Mouse (Mus musculus) heart, embryonic 12.5 days (tissue): ENCODE measurements around the gene Kcnj8. TPM values are rescaled to one million over a fixed set of nuclear protein-coding genes. Genes with fewer than 3 reads are reported as not detected.

Experiments
- ATAC-seq: fragments of 200-750 bp; cut with Nextera tagmentation; 2 replicates; pipeline ENCODE4 v1.8.0; 2017; ENCODE audit warnings: moderate TSS enrichment, moderate library complexity; ENCODE audit not compliant: insufficient number of reproducible peaks, low FRiP score
- H3K27ac ChIP-seq: fragments of 300-500 bp; sonication (generic); 2 replicates; pipeline ENCODE4 v1.5.1; 2016; ENCODE audit warnings: mild to moderate bottlenecking, moderate library complexity; ENCODE audit not compliant: poor library complexity, severe bottlenecking
- H3K27me3 ChIP-seq: fragments of 300-500 bp; sonication (generic); replicated peaks from 2 replicates; pipeline ENCODE4 v1.6.1; 2016; ENCODE audit warnings: mild to moderate bottlenecking, moderate library complexity
- H3K36me3 ChIP-seq: fragments of 300-500 bp; sonication (generic); 2 replicates; pipeline ENCODE4 v1.6.1; 2016; ENCODE audit warnings: mild to moderate bottlenecking, moderate library complexity
- H3K4me1 ChIP-seq: fragments of 300-500 bp; sonication (generic); replicated peaks from 2 replicates; pipeline ENCODE4 v1.6.1; 2016; ENCODE audit warnings: mild to moderate bottlenecking
- H3K4me2 ChIP-seq: fragments of 300-500 bp; sonication (generic); 2 replicates; pipeline ENCODE4 v1.6.1; 2016; ENCODE audit warnings: mild to moderate bottlenecking, moderate library complexity
- H3K4me3 ChIP-seq: fragments of 300-500 bp; sonication (generic); 2 replicates; pipeline ENCODE4 v1.5.1; 2016; ENCODE audit warnings: mild to moderate bottlenecking
- H3K9ac ChIP-seq: fragments of 300-500 bp; sonication (generic); 2 replicates; pipeline ENCODE4 v1.6.1; 2016; ENCODE audit warnings: mild to moderate bottlenecking, moderate library complexity
- H3K9me3 ChIP-seq: fragments of 300-500 bp; sonication (generic); replicated peaks from 2 replicates; pipeline ENCODE4 v1.6.1; 2016; ENCODE audit warnings: mild to moderate bottlenecking, moderate library complexity
- WGBS: fragments of 180-500 bp; shearing (Covaris S2); methylation state at CpG from one replicate; pipeline ENCODE4 v1.1.7; 2016; 5-methylcytosine and 5-hydroxymethylcytosine counted together
- polyA plus RNA-seq: library from polyadenylated mRNA; unstranded; fragments of >200 nt; fragmentation: Nextera tagmentation; extraction: Ambion mirVana; gene quantifications from 2 replicates; pipeline ENCODE4 v1.2.1, GENCODE M21; 2016

The Kcnj8 gene
- polyA plus RNA-seq, 1 experiment from 2014 or later, result 2.5 TPM

DNA sequence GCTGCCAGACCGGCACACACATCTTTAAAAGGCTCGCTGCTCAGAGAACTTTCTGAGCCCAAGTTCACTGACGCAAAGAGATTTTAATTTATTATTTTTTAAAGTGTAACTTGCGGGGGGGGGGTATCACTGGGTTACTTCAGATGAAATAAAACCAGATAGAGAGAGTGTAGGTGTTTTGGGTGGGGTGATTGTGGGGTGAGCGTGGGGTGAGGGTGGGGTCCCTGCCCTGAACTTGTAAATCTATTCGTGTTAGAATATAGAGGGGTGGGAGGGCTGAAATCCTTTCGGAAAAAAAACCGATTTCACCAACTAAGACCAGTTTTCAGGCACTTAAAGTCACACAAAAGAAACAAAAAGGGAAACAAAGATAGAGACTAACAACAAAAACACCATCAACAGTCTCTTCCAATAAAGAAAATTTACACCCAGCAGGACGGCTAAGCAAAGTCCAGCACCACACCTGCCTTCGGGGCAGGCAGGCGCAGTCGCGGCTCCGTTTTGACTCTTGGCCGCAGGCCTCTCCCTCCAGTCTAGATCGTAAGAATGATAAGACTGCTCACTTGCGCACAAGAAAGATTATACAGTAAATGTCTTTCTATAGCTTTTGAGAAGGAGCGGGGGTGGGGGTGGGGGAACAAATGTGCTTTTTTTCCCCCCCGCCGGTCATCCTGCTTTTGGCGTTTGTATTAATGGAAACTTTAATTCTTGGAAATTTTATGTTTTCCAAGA lies 381 bp upstream of the Kcnj8 start:
- Histone ChIP-seq H3K9ac (peak overlapping the region; percentile 68), H3K27ac (no peak overlapping the region)
- no peak for ATAC-seq

DNA sequence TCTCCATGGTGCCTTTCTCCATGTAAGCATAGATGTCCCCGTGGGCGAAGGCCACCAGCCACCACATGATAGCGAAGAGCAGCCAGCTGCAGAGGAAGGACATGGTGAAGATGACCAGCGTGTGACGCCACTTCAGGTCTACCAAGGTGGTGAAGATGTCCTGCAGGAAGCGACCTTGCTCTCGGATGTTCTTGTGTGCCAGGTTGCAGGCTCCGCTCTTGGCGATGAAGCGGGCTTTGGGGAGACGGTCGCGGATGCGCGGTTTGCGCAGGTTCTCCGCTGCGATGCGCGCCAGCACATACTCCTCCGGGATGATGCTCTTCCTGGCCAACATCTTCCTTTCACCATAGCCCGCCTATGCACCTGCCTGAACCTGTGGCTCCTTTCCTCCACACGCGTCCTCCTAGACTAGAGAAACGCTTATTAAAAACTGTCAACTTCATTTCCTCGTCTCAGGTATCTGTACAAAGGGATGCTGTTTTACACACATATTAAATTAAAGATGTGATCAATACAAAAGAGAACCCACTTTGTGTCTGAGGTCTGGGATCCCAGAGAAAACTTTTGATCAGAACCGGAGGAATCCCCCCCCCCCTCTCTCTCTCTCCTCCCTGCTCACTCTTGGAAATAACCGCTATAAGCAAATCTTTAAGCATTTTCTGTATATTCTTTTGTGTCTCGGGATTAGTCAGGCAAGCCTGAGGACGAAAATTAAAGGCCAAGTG lies 1.2 kb downstream of the Kcnj8 start:
- Histone ChIP-seq H3K27ac (no peak overlapping the region), H3K4me2 (peak overlapping the region; percentile 54), H3K9me3 (no peaks in the 10 kb centered on the region), H3K36me3 (no peaks in the 10 kb centered on the region), H3K4me1 (peaks cover 26% of the 10 kb centered on the region), H3K27me3 (peaks cover 32% of the 10 kb centered on the region), H3K4me3 (peak overlapping the region; percentile 27), H3K9ac (no peak overlapping the region)
- no peak for ATAC-seq
- WGBS, result 10% methylated on average over 30 of the region's 30 CpGs

More for the DNA sequence above, 381 bp upstream of the Kcnj8 start:
- H3K9me3 ChIP-seq, result no peaks in the 10 kb centered on the region
- H3K27me3 ChIP-seq, result peaks cover 32% of the 10 kb centered on the region
- H3K4me2 ChIP-seq, result peak overlapping the region; percentile 94
- no peaks in the 10 kb centered on the region for H3K36me3 ChIP-seq
- H3K4me1 ChIP-seq, result peaks cover 23% of the 10 kb centered on the region
- WGBS, result 3% methylated on average over 21 of the region's 21 CpGs
- peak overlapping the region; percentile 54 for H3K4me3 ChIP-seq

DNA sequence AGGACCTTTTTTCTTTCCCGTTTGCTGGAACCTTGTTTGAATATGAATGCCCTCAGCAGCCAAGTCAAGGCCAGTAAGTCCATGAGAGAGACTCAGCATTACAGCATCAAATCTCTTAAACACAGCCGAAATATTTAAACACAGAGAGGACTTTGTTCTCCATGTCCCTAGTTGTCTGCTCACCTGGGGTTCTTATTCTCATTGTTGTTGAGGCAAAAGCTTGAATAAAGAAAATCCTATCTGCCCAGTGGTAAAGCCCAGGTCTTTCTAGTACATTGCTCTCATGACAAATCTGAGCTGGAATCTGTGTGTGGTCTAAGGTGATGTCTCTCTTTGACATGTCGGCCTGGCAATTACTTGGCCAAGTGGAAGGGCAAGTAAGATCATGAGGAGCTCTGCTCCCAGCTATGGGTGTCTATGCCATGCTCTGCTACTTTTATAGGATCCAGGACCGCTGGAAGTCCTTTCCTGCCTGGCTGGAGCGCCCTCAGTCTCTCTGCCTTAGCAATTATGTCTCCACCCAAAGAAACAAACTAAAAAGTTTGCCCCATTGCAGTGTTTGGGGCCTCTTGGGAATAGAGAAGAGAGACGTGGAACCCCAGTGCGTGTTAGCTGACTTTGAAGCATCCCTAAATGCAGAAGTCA lies 2.6 kb downstream of the Kcnj8 start:
- no peak overlapping the region for H3K27ac ChIP-seq
- 56% methylated on average over 7 of the region's 7 CpGs for WGBS
- H3K4me2 ChIP-seq, result no peak overlapping the region
- no peaks in the 10 kb centered on the region for H3K36me3 ChIP-seq
- H3K9me3 ChIP-seq, result no peaks in the 10 kb centered on the region
- H3K4me1 ChIP-seq, result peaks cover 26% of the 10 kb centered on the region
- H3K27me3 ChIP-seq, result peaks cover 38% of the 10 kb centered on the region
- H3K9ac ChIP-seq, result no peak overlapping the region
- no peak overlapping the region for H3K4me3 ChIP-seq
- no peak for ATAC-seq

DNA sequence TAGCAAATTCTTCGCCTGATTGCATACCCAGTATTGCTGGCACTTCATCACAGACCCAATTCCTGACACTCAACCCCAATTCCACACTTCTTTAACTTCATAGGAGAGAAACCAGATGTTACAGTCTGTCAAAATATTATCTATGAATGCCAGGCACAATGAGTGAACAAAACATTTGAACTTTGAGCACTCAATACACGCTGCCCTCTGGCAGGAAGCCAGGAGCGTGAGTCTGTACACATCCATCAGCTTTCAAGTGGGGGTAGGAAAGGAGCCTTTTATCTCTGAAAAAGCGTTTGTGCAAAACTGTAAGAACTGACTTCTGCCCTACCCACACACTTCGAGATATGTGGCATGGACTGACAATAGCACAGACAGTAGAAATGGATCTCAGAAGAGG lies 4.0 kb downstream of the Kcnj8 start:
- ATAC-seq, result peak; percentile 66
- no peak overlapping the region for H3K4me3 ChIP-seq
- no peak overlapping the region for H3K9ac ChIP-seq
- peak overlapping the region; percentile 38; the same call in 1 of the 2 replicates for H3K27ac ChIP-seq
- H3K27me3 ChIP-seq, result peaks cover 31% of the 10 kb centered on the region
- H3K36me3 ChIP-seq, result no peaks in the 10 kb centered on the region
- H3K4me2 ChIP-seq, result peak overlapping the region; percentile 31; the same call in 1 of the 2 replicates
- peaks cover 26% of the 10 kb centered on the region for H3K4me1 ChIP-seq
- 10% methylated on average over 5 of the region's 5 CpGs for WGBS
- no peaks in the 10 kb centered on the region for H3K9me3 ChIP-seq

DNA sequence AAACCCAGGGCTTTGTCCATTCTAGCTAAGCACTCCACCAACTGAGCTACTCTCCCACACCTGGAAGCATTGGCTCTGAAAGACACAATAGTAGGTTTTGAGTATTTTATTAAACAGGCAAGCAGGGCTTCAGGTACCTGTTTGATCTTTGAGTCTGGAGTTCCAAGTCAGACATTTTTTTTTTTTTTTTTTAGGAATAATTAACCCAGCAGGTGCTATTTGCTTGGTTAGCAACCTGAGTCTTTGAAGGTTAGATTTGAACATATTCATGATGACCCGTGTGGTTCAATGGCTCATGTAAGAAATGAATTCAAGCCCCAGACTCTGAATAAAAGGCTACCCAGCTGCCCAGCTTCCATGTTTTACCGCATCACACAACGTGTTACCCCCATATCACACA lies 6.7 kb downstream of the Kcnj8 start:
- H3K4me1 ChIP-seq, result peaks cover 16% of the 10 kb centered on the region
- 89% methylated on average over 3 of the region's 3 CpGs for WGBS
- ATAC-seq, result no peak

DNA sequence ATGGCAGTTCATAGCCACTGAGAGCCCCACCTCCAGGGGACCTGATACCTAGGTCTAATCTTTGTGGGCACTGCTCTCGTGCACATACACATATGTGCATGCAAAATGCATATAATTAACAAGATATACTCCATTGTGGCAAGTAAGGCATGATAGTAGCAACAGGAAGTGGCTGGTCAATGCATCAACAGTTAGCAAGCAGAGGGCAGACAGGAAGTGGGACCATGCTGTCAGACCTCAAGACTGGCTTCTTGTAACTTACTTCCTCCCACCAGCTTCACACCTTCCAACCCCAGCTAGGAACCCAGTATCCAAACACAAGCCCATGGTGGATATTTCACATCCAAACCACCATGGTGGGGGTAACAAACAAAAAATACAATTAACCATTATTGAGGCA lies 10.3 kb downstream of the Kcnj8 start:
- no peak overlapping the region for H3K9ac ChIP-seq
- no peak for ATAC-seq
- 55% methylated on average over 1 of the region's 1 CpGs for WGBS

More for the DNA sequence above, 6.7 kb downstream of the Kcnj8 start:
- Histone ChIP-seq H3K36me3 (no peaks in the 10 kb centered on the region), H3K9ac (no peak overlapping the region), H3K4me2 (no peak overlapping the region), H3K27me3 (peaks cover 15% of the 10 kb centered on the region), H3K9me3 (no peaks in the 10 kb centered on the region), H3K27ac (no peak overlapping the region), H3K4me3 (no peak overlapping the region)

DNA sequence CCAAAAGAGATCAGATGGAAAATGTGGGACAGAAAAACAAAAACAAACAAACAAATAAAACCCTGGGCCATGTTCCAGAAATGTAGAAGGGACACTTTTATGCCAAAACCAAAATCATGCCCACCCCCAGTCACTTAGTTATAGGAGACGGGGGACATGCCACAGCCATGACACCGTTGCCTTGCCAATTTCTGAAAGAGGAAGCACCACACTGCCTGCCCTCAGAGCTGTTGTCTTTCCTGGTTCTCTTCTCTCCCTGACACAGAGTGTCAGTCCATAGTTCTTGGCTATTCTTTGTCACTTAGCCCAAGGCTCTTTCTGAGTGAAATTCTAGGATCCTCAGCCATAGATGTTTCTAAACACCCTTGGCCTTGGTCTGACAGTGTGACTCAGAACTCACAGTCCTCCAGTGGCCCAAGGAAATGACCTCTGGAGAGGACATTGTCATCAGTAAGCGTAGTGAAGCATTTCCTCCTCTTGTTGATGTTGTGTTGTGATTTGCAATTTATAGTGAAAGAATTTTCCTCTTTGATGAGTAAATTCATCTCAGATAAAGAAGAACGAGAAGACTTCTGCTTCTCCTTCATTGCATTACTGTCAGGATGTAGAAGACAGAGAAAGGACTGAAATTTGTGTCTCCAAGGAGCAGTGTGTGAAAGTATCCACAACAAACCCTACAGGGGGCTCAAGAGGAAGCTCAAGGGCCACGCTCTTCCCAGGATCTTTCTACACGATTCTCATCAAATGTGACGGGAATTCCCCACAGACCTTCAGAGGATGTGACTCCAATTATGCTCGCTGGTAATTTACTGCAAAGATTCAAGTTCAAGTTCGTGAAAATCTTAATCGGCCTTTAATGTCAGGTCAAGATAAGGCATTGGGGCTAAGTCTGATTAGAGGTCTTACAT lies 12.4 kb downstream of the Kcnj8 start:
- Histone ChIP-seq H3K4me2 (no peak overlapping the region), H3K27me3 (no peaks in the 10 kb centered on the region), H3K9me3 (no peaks in the 10 kb centered on the region), H3K36me3 (no peaks in the 10 kb centered on the region), H3K4me1 (no peaks in the 10 kb centered on the region), H3K4me3 (no peak overlapping the region), H3K9ac (no peak overlapping the region), H3K27ac (no peak overlapping the region)
- WGBS, result 74% methylated on average over 10 of the region's 10 CpGs
- no peak for ATAC-seq

More for the DNA sequence above, 10.3 kb downstream of the Kcnj8 start:
- Histone ChIP-seq H3K9me3 (no peaks in the 10 kb centered on the region), H3K27me3 (peaks cover 6% of the 10 kb centered on the region; the same call in 1 of the 2 replicates), H3K4me3 (no peak overlapping the region), H3K36me3 (no peaks in the 10 kb centered on the region), H3K27ac (no peak overlapping the region), H3K4me2 (no peak overlapping the region), H3K4me1 (no peaks in the 10 kb centered on the region)

DNA sequence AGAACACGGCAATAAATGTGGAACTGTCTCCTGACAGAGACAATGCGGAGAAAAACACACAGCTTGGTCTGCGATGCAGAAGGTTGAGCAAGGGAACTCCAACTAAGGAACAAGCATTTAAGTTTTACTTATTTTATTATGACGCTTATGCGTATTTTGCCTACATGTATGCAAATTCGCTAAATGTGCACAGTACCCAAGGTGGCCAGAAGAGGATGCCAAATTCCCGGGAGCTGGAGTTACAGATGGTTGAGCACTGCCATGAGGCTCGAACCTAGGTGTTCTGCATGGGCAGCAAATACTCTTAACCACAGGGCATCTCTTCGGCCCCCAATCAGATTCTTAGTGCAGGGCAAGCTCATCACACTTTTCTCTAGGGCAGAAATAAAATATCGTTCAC lies 13.3 kb downstream of the Kcnj8 start:
- ATAC-seq, result no peak
- no peaks in the 10 kb centered on the region for H3K9me3 ChIP-seq
- no peak overlapping the region for H3K4me3 ChIP-seq
- H3K27me3 ChIP-seq, result no peaks in the 10 kb centered on the region
- no peaks in the 10 kb centered on the region for H3K36me3 ChIP-seq
- H3K4me1 ChIP-seq, result no peaks in the 10 kb centered on the region
- H3K27ac ChIP-seq, result no peak overlapping the region
- H3K4me2 ChIP-seq, result no peak overlapping the region
- H3K9ac ChIP-seq, result no peak overlapping the region
- WGBS, result 77% methylated on average over 10 of the region's 10 CpGs

DNA sequence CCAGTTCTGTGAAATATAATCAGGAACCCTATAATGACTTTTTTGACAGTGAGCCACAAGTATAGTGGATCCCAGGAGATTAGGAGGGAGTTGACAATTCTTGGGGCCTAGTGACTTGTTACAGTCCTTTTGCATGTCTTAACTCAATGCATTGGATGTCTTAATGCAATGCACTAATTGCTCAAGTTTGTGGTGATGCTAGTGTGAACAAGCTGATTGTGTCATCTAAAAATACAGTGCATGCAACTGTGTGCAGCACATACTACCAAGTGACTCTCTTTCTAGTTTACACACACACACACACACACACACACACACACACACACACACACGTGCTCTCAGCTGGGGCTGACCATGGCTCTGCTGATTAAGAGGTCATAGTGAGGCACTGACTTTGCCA lies 15.4 kb downstream of the Kcnj8 start:
- no peak overlapping the region for H3K4me2 ChIP-seq
- no peaks in the 10 kb centered on the region for H3K4me1 ChIP-seq
- H3K36me3 ChIP-seq, result no peaks in the 10 kb centered on the region
- H3K9ac ChIP-seq, result no peak overlapping the region
- H3K27me3 ChIP-seq, result no peaks in the 10 kb centered on the region
- 62% methylated on average over 1 of the region's 1 CpGs for WGBS
- H3K9me3 ChIP-seq, result no peaks in the 10 kb centered on the region
- ATAC-seq, result no peak
- no peak overlapping the region for H3K4me3 ChIP-seq
- no peak overlapping the region for H3K27ac ChIP-seq

DNA sequence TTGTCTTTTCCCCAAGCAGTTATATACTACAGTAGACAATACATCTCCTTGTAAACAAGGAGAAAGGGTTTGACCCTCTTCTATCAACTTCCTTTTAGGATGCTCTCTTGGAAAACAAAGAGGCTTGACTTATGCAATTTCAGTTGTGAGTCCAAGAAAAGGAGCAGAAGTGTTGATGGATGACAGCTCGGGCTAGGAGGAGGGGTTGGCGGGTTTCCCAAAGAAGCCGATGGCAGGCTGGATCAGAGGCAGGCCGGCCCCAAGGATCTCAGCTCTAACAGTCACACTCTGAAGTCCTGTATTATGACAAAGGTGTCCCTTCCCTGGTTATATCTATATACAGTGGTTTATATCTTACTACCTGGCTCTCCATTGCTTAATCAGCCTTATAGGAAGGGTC lies 19.9 kb downstream of the Kcnj8 start:
- no peaks in the 10 kb centered on the region for H3K9me3 ChIP-seq
- WGBS, result 46% methylated on average over 4 of the region's 4 CpGs
- H3K4me3 ChIP-seq, result no peak overlapping the region
- H3K27me3 ChIP-seq, result no peaks in the 10 kb centered on the region
- H3K9ac ChIP-seq, result no peak overlapping the region
- H3K4me2 ChIP-seq, result no peak overlapping the region
- no peaks in the 10 kb centered on the region for H3K36me3 ChIP-seq
- ATAC-seq, result no peak
- H3K27ac ChIP-seq, result no peak overlapping the region
- no peaks in the 10 kb centered on the region for H3K4me1 ChIP-seq
